Mouse (Mus musculus) ovary, postnatal 36 days (tissue): ENCODE results near the gene Ston2.
"Not testable (repeated sequence)": the region's sequence is repeated elsewhere in the genome, so short reads cannot be mapped to it uniquely, and the experiment has no call there.

Experiments used
- DNase-seq: peaks from one replicate; pipeline ENCODE4 v3.0.0; 2022; ENCODE audit warnings: low spot score, mixed read lengths

Ston2 gene

DNA sequence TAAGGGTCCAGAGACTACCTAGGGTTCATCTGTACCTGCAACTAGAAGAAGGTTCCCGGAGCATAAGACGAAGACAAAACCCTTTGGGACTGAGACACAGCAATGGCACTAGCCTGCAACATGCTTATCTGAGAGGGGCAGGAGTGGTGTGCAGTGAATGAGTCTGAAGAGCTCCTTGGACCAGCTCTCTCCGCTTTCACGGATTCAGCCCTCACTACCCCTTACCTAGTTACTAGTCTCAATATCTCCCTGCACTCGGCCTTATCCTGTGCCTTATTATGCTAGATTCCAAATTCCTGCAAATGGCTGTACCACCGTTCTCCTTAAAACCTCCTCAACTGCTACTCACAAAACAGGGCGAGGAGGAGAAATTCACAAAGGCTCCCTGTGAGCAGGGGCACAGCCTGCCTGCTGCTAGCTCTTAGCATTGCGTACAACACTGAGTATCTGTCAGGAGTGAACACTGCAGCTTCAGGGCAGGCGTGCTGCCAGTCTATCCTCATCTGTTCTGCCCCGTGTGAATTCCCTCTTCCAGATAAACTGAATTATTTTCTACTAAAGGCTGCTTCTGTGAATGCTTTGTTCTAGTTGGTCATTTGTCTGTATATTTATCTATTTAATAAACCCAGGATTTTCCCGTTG lies 38.5 kb downstream of the Ston2 start:
- DNase-seq = no peak

DNA sequence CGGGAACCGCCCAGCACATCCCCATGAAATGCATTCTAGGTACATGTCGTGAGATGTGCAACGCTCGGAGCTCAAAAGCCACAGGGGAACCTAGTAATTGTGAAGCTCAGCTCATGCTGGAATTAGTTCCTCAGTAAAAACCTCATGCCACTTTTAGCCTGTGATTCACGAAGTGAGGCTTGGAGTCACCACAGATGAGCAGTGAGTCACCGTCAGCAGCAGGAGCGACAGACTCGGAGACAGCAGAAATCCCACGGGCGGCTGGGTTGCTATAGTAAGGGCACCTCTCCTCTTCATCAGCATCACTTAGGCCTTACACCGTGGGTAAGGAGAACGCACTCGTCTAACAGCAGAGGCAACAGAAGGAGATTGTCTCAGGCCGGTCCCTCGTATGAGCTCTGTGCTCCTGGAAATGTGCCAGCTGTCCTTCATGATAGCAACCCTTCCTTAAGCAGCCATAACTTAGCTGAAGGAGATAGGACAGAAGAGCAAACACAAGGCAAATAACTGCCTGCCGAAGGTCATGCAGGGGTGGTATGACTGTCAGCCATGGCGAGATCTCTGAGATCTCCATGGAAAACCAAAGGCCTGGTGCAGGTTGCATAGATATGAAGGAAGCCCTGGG lies 39.8 kb downstream of the Ston2 start:
- peak; percentile 33 for DNase-seq

DNA sequence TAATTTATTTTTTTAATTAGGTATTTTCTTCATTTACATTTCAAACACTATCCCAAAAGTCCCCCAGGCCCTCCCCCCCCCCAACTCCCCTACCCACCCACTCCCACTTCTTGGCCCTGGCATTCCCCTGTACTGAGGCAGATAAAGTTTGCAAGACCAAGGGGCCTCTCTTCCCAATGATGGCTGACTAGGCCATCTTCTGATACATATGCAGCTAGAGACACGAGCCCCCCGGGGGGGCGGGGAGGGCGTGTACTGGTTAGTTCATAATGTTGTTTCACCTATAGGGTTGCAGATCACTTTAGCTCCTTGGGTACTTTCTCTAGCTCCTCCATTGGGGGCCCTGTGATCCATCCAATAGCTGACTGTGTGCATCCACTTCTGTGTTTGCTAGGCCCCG lies 41.3 kb downstream of the Ston2 start:
- not testable (repeated sequence) for DNase-seq

DNA sequence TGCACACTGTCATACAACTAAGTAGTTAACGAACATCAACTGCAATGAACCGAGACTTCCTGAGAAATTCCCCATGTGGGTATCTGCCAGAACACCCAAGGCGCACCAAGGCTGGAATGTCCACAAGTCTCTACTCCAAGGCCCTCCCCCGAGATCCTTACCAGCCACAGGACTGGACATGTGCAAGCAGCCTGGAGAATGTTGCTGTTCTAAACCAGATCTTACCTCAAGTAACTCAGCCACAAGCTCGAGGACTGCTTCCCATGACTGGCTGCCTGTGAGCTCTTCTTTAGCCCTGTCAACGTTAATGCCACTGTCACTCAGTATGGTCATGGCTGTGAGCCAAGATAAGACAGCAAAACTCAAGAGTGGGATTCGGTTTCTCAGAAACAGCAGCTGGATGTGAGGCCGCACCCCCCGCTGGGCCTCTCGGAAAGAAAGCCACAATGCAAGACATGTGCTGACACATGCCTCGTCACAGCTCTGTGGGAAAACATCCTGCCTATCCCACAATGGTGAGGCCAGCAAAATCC lies 42.4 kb downstream of the Ston2 start:
- DNase-seq = peak; percentile 38

DNA sequence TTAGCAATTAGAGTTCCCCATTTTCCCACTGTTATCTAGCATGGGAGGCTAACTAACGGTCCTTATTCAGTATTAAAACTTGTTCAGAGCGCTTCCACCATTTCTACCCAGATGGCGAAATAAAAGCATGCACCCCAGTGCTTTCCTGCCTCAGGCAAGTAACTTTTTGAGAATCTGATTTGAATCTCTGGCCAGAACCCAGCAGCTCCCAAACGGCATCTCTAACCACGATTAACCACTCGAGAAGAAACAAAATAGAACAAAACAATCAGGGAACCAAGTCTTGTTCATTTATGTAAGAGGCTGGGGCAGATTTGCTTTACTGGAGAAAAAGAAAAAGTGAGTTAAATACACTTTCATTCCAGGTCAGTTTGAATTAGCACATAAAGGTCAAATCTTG lies 44.1 kb downstream of the Ston2 start:
- DNase-seq = no peak

DNA sequence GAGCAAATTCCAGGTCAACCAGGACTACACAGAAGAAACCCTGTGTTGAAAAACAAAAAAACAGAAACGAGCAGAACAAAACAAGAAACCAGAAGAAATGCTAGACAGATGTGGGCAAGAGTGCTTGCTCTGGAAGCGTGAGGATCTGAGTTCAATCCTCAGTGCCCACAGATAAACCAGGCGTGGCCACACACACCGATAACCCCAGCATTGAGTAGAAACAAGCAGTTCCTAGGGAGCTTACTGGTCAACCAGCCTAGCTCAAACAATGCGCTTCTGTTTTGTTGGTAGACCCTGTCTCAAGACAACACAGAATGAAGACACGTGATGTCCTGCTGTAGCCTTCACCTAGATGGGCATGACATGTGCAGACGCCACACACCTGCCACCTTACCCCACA lies 45.3 kb downstream of the Ston2 start:
- no peak for DNase-seq

DNA sequence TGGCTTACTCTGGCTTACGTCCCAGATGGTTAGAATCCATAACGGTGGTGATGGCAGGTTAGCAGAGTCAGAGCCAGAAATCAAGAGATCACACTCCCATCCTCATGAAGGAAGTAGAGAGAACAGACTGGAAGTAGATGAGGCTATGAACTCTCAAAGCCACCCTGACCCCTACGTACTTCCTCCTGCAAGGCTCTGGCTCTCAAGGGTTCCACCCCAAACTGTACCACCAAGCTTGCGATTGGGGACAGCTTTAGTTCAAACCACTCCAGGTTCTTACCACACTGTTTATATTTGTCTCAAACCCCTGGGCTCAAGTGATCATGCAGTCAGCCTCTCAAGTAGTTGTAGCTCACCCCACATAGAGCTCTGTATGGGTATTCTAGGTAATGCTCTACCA lies 49.8 kb downstream of the Ston2 start:
- no peak for DNase-seq

DNA sequence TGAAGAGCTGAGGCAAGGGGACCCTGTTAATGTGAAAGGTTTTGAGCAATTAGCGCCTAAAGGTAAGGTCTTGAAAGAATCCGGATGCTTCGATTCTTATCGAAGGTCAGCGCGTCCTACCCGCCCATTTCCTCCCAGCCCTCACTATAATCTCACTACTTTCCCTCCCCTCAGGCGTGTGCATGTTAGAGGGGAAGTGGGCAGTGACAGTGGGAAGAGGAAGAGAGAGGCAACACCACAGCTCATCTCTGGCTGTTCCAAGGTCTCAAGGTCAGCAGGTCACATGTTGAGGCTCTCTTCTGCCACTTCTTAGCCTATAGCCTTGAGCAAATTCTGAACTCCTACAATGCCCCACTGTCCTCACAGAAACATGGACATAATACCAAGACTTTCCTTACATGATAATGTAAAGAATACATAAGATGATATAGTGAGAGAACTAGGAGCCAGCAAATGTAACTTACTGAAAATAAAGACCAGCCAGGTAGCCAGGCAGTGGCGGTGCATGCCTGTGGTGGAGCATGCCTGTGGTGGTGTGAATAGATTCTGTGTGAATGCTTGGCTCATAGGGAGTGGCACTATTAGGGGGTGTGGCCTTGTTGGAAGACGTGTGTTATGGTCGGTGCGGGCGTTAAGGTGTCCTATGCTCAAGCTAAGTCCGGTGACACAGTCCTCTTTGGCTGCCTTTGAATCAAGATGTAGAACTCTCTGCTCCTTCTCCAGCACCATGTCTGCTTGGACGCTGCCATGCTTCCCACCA lies 51.8 kb downstream of the Ston2 start:
- no peak for DNase-seq

DNA sequence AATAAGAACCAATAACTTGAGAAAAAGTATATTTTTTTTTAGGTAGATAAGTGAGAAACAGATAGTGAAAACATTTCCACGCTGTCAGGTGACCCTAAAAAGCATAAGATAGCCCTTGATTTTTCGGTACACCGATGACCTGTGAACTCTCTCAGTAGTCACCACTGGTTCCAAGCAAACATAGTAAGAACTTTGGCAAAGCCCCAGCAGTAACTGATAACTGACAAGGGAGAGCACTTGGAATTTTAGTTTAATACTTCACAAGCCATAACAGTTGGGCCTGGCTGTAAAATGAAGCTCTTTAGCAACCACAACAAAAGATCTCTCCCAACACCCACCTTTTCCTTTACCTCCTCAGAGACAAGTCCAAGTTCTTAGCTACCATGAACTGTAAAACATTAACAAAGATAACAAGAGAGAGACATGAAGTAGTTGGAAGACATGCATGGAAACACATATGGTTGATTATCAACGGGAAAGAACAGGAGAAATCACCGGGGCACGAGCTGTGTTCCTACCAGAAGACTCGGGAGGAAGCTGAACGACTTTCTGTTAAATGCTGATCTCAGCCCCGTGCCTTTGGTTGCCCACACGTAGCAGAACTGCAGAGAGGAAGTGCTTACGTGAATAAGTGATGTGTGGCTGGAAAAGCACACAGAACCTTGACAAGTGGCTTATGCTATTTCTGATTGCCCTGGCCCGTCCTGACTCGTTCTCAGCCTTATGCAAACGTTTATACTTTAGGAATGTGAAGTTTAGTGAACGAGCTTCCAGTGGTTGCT lies 53.8 kb downstream of the Ston2 start:
- no peak for DNase-seq

DNA sequence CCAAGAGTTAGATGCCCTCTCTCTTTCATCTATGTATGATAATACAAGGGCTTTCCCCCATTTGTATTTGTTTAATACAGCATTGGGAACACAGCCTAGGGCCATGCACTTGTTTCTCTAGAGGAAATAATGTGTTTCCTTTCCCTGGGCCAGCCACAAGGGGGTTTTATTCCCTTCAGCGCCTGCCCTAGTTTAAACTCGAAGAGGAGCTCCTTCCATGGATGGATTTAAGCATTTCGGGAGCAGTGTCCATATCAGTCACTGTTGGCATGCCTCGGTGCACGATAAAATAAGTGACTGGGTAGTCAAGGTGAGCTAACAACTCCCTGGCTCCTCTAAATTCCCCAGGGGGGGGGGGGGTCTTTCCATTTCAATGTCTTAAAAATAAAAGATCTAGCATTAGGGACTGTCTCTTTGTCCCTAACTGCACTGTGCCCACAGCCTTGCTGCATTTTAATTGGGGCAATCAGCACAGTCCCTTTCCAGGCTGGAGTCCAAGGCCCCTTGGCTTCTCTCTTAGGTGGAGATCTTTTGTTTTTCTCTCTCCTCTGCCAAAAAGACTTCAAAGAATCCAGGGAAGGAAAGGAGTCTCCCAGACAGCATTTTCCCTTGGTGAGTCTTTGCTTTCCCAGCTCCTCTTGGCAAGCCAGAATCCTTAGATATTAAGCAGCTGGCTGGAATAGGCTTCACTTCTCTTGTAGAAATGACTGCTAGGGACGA lies 55.3 kb downstream of the Ston2 start:
- no peak for DNase-seq

DNA sequence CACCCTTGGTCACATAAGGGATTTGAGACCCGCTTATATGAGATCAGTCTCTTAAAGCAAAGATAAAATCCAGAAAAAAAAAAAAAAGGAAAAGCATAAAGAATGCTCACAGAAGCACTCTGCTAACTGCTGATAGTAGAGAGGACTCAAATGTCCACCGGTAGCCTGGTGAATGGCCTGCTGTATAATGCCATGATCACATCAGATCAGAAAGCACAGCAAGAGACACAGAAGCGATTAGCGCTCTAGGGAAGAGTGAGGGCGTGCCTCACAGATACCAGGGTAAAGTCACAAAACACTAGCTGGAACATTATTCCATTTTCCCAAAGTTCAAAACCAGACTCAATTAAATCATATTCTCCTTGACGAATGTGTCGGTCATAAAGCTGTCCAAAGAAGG lies 62.0 kb downstream of the Ston2 start:
- no peak for DNase-seq

DNA sequence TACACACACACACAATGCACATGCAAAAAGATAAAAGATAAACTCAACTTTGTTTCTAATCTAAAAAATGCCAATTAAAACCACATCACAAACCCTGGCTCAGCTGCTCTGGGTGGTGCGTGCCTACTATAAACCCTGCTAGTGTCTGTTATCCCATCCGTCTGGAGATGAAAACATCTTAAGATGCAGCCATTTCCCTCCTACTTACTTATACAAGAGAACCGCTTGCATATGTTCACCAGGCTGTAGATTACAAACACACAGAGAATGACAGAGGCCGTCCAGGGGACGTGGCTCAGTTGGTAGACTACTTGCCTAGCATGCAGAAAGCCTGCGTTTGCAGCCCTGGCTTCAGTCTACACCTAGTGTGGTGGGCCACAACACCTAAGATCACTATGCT lies 64.3 kb downstream of the Ston2 start:
- DNase-seq = no peak

DNA sequence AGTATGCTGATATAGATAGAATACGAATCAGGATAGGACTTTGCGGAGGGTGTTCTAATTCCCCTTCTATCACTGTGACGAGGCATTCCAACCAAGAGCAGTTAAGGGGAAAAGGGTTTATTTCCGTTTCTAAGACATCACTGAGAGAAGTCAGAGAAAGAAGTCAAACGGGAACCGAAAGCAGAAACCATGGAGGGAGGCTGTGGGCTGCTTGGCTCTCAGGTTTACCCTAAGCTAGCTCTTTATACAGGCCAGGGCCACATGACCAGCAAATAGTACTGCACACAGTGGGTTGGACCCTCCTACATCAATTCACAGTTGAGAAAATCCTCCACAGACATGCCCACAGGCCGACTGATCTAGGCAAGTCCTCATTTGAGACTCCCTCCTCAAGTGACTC lies 69.1 kb downstream of the Ston2 start:
- DNase-seq = no peak

DNA sequence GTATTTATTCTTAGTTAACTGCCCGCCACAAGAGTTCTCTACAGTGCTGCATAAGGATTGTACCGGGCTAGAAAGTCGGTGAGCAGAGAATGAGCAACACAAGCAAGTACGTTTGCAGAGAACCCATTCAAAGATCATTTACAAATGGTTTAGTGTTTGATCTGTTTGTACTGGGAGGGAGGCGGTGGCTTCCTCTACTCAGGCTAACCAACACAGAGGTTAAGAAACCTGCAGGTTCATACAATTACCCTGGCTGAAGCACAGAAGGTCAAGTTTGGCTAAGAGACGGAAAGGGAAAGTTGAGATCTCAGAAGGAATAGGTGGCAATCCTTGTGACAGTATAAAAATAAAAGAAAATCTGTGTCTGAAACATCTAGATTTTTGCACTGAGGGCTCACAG lies 72.5 kb downstream of the Ston2 start:
- DNase-seq = no peak

DNA sequence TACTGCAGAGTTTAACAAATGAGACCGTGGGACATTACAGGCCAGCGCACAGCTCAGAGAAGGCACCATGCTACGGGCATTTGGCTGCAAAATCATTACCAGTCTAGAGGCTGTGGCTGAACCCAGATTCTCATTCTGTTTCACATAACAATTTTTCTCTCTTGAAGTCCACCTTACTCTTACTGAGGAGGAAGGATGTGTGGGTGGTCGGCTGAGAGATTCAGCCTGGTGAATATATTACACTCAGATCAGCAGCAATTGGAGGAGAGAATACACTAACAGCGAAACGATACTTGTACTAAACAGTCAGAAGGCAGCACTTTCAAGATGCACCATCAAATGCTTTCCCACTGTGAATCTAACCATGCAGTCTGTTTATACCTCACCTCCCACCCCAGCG lies 74.8 kb downstream of the Ston2 start:
- no peak for DNase-seq

DNA sequence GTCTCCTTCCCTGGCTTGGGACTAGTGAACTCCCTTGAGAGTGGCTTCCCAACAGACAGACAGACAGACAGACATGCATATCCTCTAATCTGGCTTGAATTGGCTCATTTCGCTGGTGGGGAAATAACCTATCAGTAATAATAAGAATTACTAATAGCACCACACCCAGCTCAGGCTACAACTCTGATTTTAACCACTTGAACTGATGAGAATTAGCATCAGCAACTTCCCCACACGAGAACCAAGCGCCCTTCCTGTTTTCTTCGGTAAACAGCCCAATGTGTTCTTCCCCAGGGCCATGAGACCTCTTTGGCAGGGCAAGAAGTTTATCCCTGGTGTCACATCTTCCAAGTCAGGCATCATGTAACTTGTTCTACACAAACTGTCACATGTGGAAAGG lies 76.5 kb downstream of the Ston2 start:
- no peak for DNase-seq

DNA sequence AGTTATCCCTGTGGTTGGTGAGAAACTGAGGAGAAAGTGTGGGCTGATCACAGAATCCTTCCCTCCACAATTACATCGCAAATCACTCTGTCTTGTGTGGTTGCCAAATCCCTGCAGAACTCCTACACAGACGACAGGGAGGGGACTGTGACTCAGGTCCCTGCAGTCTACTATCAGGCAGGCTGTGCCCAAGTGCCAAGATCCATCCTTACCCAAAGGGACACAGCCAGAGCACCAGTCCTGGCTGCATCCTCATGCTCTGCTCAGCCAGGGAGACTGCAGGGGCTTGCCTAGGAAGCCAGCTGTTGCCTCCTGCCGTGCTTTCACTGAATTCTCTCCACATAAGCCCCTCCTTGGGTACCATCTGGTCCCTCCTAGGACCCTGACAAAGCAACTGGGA lies 77.3 kb downstream of the Ston2 start:
- DNase-seq = no peak

DNA sequence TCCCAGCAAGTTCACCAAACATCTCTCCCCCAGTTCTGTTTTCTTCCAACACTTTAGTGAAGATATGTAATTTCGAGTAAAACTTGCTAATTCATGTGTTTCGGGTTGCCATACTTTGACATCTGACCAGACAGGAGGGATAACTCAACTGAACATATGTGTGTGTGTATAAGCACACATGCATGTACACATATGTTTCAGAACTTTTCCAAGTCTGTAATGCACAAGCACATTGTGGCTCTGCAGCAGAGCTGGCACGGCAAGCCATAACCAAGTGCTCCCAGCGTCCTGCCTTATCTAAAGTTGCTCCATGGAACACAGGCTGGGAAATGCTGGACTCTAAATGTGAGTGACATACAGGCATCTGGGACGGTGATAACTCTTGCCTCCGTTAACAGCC lies 78.6 kb downstream of the Ston2 start:
- DNase-seq = no peak

DNA sequence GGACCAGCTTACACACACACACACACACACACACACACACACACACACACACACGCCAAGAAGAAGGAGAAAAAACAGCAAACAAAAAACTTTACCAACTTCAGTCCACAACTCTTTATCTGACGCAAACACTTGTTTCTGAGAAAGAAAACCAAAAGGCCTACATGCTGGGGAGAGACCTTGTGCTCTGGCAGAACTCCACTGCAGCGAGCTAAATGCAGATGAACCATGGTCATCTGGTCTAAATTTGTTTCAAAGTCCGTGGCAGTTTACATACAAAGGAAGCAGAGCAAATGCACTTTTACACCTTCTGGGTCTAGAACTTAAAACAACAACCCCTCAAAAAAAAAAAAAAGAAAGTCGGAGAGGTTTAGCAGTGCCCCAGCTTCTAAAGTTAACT lies 79.0 kb downstream of the Ston2 start:
- DNase-seq = no peak

DNA sequence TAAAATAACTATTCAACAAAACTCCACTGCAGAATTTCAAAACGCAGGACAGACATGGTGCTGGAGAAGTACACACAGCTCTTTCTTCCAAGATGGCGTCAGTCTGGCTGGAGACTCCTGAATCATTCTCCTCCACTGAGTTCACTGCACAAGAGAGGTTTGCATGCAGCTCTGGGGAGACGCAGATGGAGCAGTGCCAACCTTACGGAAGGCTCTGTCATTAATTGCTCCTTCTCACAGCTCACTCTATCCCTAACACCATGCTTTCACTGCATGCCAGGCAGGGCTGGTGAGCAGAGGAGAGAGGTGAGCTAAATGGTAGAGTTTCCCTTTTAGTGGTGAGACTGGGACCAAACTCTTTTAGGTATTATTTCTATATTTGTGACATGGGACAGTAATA lies 80.4 kb downstream of the Ston2 start:
- DNase-seq = no peak

DNA sequence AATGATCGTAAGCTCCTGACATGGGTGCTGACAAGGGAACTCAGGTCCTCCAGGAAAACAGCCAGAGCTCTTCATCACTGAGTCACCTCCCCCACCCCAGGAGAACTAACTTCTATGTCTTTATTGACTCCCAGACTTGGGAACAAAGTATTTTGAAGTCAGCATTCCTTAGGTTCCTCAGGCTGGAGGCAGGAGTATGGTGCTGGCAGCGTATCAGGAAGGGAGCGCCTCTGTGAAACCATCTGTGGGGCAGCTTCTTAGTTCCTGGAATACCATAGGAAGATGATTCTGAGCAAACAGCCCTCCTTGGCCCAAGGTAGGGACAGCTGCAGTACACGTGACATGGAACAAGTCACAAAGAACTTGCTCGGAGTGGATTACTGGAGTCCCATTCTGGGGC lies 84.7 kb downstream of the Ston2 start:
- no peak for DNase-seq

DNA sequence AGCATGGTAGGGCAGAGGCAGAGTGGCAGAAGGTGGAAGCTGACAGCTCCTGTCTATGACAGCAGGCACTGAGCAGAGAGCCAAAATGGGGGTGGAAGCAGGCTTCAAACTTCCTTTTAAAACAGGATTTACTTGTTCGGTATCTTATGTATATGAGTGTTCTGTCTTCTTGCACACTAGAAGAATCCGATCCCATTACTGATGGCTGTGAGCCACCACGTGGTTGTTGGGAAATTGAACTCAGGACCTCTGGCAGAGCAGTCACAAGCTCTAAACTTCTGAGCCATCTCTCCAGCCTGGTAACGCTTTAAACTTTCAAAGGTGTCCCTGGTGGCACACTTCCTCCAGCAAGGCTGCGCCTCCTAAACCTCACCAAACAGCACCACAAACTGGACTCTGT lies 85.4 kb downstream of the Ston2 start:
- DNase-seq = no peak
